Mouse (Mus musculus) heart, embryonic 11.5 days (tissue): Measurements from ENCODE around the gene Slc51a. TPM values are rescaled to one million over a fixed set of nuclear protein-coding genes. Genes with fewer than 3 reads are reported as not detected.
A peak's percentile ranks its signal among the peaks of the same experiment; 100 is the strongest.

ENCODE experiments used
- ATAC-seq: fragments of 200-750 bp; cut with Nextera tagmentation; replicated peaks from 2 replicates; pipeline ENCODE4 v1.8.0; 2017; ENCODE audit warnings: moderate library complexity; ENCODE audit not compliant: insufficient number of reproducible peaks, low FRiP score, low TSS enrichment
- H3K27ac ChIP-seq: fragments of 300-500 bp; sonication (generic); 2 replicates; pipeline ENCODE4 v1.5.1; 2014; ENCODE audit warnings: mild to moderate bottlenecking, low read depth, low read length
- H3K27me3 ChIP-seq: fragments of 300-500 bp; sonication (generic); 2 replicates; pipeline ENCODE4 v1.6.1; 2014; ENCODE audit warnings: mild to moderate bottlenecking, low read length, mixed read lengths; ENCODE audit not compliant: control insufficient read depth, insufficient read depth
- H3K36me3 ChIP-seq: fragments of 300-500 bp; sonication (generic); 2 replicates; pipeline ENCODE4 v1.6.1; 2014; ENCODE audit warnings: mild to moderate bottlenecking, low read length, moderate library complexity, mixed read lengths; ENCODE audit not compliant: control insufficient read depth, insufficient read depth
- H3K4me1 ChIP-seq: fragments of 300-500 bp; sonication (generic); 2 replicates; pipeline ENCODE4 v1.6.1; 2014; ENCODE audit warnings: low read length; ENCODE audit not compliant: control insufficient read depth, insufficient read depth
- H3K4me2 ChIP-seq: fragments of 300-500 bp; sonication (generic); 2 replicates; pipeline ENCODE4 v1.6.1; 2014; ENCODE audit warnings: mild to moderate bottlenecking, moderate library complexity
- H3K4me3 ChIP-seq: fragments of 300-500 bp; sonication (generic); 2 replicates; pipeline ENCODE4 v1.5.1; 2014; ENCODE audit warnings: low read depth, low read length
- H3K9ac ChIP-seq: fragments of 300-500 bp; sonication (generic); 2 replicates; pipeline ENCODE4 v1.6.1; 2014; ENCODE audit warnings: mild to moderate bottlenecking, low read depth, low read length, moderate library complexity
- H3K9me3 ChIP-seq: fragments of 300-500 bp; sonication (generic); replicated peaks from 2 replicates; pipeline ENCODE4 v1.6.1; 2016; ENCODE audit warnings: low read length; ENCODE audit not compliant: control insufficient read depth
- WGBS: fragments of 180-500 bp; shearing (Covaris S2); extraction: QIAGEN DNeasy Blood & Tissue Kit; methylation state at CpG from one replicate; pipeline ENCODE4 v1.1.7; 2014; ENCODE audit not compliant: insufficient replicate concordance; 5-methylcytosine and 5-hydroxymethylcytosine counted together
- polyA plus RNA-seq: library from polyadenylated mRNA; unstranded; fragments of >200 nt; fragmentation: Nextera tagmentation; extraction: Ambion mirVana; gene quantifications from 2 replicates; pipeline ENCODE4 v1.2.1, GENCODE M21; 2014

Gene Slc51a
- polyA plus RNA-seq, 1 experiment from 2014 or later = 3.2 TPM

DNA sequence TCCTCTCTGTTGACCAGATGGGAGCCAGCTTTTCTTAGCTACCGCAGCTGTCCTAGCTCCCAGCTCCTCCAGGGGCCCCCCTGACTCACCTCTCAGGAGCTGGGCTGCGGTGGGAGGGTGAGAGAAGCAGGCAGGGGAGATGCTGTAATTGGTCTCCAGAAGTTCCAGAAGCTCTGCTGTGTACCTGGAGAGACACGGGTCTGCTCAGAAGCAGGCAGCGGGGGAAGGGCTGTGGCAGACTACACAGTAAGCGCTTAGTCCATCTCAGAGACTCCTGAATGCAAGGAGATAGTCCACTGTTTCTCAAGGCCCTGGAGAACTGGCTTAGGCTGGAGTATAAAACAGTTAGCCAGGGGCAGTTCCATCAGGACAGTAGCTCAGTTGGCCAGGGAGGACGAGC, 1.6 kb downstream of the Slc51a start:
- Histone ChIP-seq H3K9ac (no peak overlapping the region), H3K4me3 (no peak overlapping the region), H3K27ac (no peak overlapping the region), H3K9me3 (no peaks in the 10 kb centered on the region), H3K27me3 (no peaks in the 10 kb centered on the region), H3K4me1 (peaks cover 31% of the 10 kb centered on the region), H3K4me2 (no peak overlapping the region), H3K36me3 (no peaks in the 10 kb centered on the region)
- ATAC-seq = no peak
- WGBS = 68% methylated on average over 6 of the region's 6 CpGs

DNA sequence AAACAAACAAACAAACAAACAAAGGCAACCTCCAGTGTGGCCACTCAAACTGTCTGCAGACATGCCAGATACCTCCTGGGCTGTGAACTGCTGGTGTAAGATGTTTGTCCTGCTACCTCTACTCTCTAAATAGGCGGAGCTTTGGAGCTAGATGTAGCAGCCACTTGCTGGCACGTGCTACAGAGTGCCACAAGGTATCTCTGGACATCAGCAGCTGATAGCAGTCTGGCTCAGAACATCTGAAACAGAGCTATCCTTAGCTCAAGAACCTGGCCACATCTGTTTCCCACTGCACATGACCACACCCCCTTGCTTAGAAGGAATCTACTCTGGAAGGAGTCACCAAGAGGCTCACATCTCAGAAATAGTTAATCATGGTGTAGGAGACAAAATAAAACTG, 2.5 kb downstream of the Slc51a start:
- no peak overlapping the region for H3K4me3 ChIP-seq
- H3K9me3 ChIP-seq = no peaks in the 10 kb centered on the region
- H3K27me3 ChIP-seq = no peaks in the 10 kb centered on the region
- no peaks in the 10 kb centered on the region for H3K36me3 ChIP-seq
- no peak overlapping the region for H3K9ac ChIP-seq
- peaks cover 31% of the 10 kb centered on the region for H3K4me1 ChIP-seq
- no peak for ATAC-seq
- no peak overlapping the region for H3K27ac ChIP-seq
- 62% methylated on average over 2 of the region's 2 CpGs for WGBS
- no peak overlapping the region for H3K4me2 ChIP-seq

- Histone ChIP-seq H3K36me3 (no peaks in the 10 kb centered on the region), H3K27ac (no peak overlapping the region), H3K27me3 (no peaks in the 10 kb centered on the region), H3K4me1 (peaks cover 31% of the 10 kb centered on the region), H3K4me3 (no peak overlapping the region), H3K9me3 (no peaks in the 10 kb centered on the region), H3K4me2 (no peak overlapping the region), H3K9ac (no peak overlapping the region)
- ATAC-seq = no peak
- WGBS = 33% methylated on average over 7 of the region's 7 CpGs
Observed at GRCm38 (mm10) chr16:32484431-32484871, 3.2 kb downstream of the Slc51a start.

DNA sequence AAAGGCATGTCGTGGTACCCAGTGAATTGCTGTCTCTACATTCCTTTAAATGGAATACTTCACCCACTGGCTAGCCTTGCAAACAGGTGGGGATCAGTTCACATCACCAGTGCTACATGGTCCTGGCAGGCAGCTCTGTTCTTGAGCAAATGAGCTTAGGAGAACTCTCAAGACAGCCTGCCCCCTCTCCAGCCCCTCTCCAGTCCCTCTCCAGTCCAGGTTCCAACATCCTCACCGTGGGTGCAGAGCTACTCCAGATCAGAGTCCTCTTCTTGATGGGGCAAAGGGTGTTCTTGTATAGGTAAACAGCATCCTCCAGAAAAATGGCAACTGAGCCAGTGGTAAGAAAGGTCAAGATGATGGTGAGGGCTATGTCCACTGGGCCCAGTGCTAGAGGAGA, 8.3 kb downstream of the Slc51a start:
- Histone ChIP-seq H3K27ac (no peak overlapping the region), H3K27me3 (no peaks in the 10 kb centered on the region), H3K4me2 (no peak overlapping the region), H3K4me3 (no peak overlapping the region), H3K4me1 (peaks cover 13% of the 10 kb centered on the region), H3K36me3 (no peaks in the 10 kb centered on the region), H3K9ac (no peak overlapping the region), H3K9me3 (no peaks in the 10 kb centered on the region)
- no peak for ATAC-seq
- WGBS = 71% methylated on average over 2 of the region's 2 CpGs

GRCm38 (mm10) chr16:32477315-32477714, 10.4 kb downstream of the Slc51a start:
- Histone ChIP-seq H3K9me3 (no peaks in the 10 kb centered on the region), H3K36me3 (no peaks in the 10 kb centered on the region), H3K9ac (no peak overlapping the region), H3K4me1 (peaks cover 7% of the 10 kb centered on the region; the same call in 1 of the 2 replicates), H3K4me3 (no peak overlapping the region), H3K4me2 (no peak overlapping the region), H3K27ac (no peak overlapping the region), H3K27me3 (no peaks in the 10 kb centered on the region)
- WGBS = 27% methylated on average over 6 of the region's 6 CpGs
- ATAC-seq = peak; percentile 25; the same call in 1 of the 2 replicates

- Histone ChIP-seq H3K4me3 (no peak overlapping the region), H3K9ac (no peak overlapping the region), H3K4me1 (peaks cover 4% of the 10 kb centered on the region; the same call in 1 of the 2 replicates), H3K27me3 (no peaks in the 10 kb centered on the region), H3K27ac (no peak overlapping the region), H3K36me3 (peaks cover 6% of the 10 kb centered on the region; the same call in 1 of the 2 replicates), H3K4me2 (no peak overlapping the region), H3K9me3 (no peaks in the 10 kb centered on the region)
- 85% methylated on average over 7 of the region's 7 CpGs for WGBS
- ATAC-seq = no peak
Observed at GRCm38 (mm10) chr16:32472276-32473015, 15.2 kb downstream of the Slc51a start.

GRCm38 (mm10) chr16:32469404-32470105, 18.1 kb downstream of the Slc51a start:
- 69% methylated on average over 5 of the region's 5 CpGs for WGBS
- Histone ChIP-seq H3K36me3 (peaks cover 10% of the 10 kb centered on the region), H3K9ac (no peak overlapping the region), H3K9me3 (no peaks in the 10 kb centered on the region), H3K4me3 (no peak overlapping the region), H3K27me3 (no peaks in the 10 kb centered on the region), H3K4me2 (no peak overlapping the region), H3K27ac (no peak overlapping the region), H3K4me1 (no peaks in the 10 kb centered on the region)
- ATAC-seq = no peak

DNA sequence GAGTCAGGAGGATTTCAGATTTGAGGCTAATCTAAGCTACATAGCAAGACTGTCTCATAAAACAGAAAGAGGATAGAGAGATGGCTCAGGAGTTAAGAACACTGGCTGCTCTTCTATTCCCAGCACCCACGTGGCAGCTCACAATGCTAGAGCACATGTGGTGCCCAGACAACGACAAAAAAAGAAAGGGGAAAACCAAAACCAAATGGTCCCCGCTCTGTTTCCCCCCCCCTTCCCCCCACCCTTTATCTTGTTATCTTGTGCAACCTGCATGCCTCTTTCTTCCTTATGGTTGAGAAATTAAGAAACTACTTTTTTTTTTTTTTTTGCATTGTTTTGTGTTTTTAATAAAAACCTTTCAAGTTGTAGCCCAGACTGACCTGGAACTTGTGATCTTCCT, 19.2 kb downstream of the Slc51a start:
- Histone ChIP-seq H3K9me3 (no peaks in the 10 kb centered on the region), H3K27me3 (no peaks in the 10 kb centered on the region), H3K27ac (no peak overlapping the region), H3K4me2 (no peak overlapping the region), H3K4me1 (peaks cover 5% of the 10 kb centered on the region; the same call in 1 of the 2 replicates), H3K36me3 (peaks cover 14% of the 10 kb centered on the region), H3K4me3 (no peak overlapping the region), H3K9ac (no peak overlapping the region)
- ATAC-seq = no peak
- WGBS = 82% methylated on average over 3 of the region's 3 CpGs
